ENCODE assay signal across 27 mouse cellular contexts in the genomic region with DNA sequence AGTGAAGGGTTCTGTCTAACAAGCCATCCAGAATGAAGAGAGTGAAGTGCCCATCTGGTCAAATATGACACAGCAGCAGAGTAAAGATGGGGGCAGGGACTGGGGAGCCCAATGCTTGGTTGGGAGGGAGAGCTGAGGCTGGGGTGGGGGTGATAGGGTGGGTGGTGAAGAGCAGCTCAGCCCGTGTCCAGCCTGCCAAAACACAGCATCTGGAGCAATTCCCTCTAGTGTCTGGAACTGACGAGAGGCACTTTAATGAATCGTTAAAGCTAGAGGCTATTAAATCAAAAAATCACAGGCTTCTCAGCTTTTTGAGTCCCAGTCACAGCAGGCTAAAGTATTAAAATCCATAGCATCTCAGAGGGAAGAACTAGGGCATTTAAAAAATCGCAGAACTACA. TPM values are rescaled to one million over a fixed set of nuclear protein-coding genes. Genes with fewer than 3 reads are reported as not detected.
DNase-seq lines count a peak whose midpoint lies in the region; ATAC-seq and TF ChIP-seq lines count a peak whose summit lies in the region.
"Had no signal": no experiment of that assay in that cellular context is flagged by ENCODE, and none has a peak within 500 bp of the region (broad histone marks: within the 10 kb centered on the region; RNA-seq: fewer than 3 reads in every experiment).

No protein-coding gene starts in this region.

- no peak overlapping the region for H3K4me2 ChIP-seq in forebrain, postnatal 0 days (ENCODE audit: low read depth)
- no peak overlapping the region for H3K4me2 ChIP-seq in forebrain, embryonic 13.5 days
- H3K4me2 ChIP-seq in midbrain, embryonic 13.5 days (replicated peaks) = no peak overlapping the region
- no peak overlapping the region for H3K4me2 ChIP-seq in neural tube, embryonic 13.5 days
- H3K4me2 ChIP-seq in liver, embryonic 11.5 days = no peak overlapping the region
- H3K4me2 ChIP-seq: embryonic facial prominence, embryonic 12.5 days; embryonic facial prominence, embryonic 15.5 days; forebrain, embryonic 15.5 days; heart, embryonic 12.5 days; heart, embryonic 15.5 days; hindbrain, embryonic 14.5 days had no signal

- no peak overlapping the region for H3K9ac ChIP-seq in forebrain, postnatal 0 days
- H3K9ac ChIP-seq in forebrain, embryonic 13.5 days = no peak overlapping the region
- H3K9ac ChIP-seq in midbrain, embryonic 13.5 days (replicated peaks) = no peak overlapping the region
- no peak overlapping the region for H3K9ac ChIP-seq in neural tube, embryonic 13.5 days
- no peak overlapping the region for H3K9ac ChIP-seq in liver, embryonic 11.5 days (ENCODE audit: low read depth, low read length)
- H3K9ac ChIP-seq: embryonic facial prominence, embryonic 12.5 days; embryonic facial prominence, embryonic 15.5 days; forebrain, embryonic 15.5 days; heart, embryonic 12.5 days; heart, embryonic 15.5 days; hindbrain, embryonic 14.5 days had no signal

- H3K4me1 ChIP-seq in forebrain, postnatal 0 days (ENCODE audit: insufficient read depth) = no peaks in the 10 kb centered on the region
- H3K4me1 ChIP-seq in forebrain, embryonic 13.5 days = peaks cover 8% of the 10 kb centered on the region; the same call in 1 of the 2 replicates
- peaks cover 20% of the 10 kb centered on the region for H3K4me1 ChIP-seq in midbrain, embryonic 13.5 days (replicated peaks)
- peaks cover 5% of the 10 kb centered on the region; the same call in 1 of the 2 replicates for H3K4me1 ChIP-seq in midbrain, embryonic 10.5 days
- peaks cover 28% of the 10 kb centered on the region for H3K4me1 ChIP-seq in neural tube, embryonic 13.5 days (replicated peaks)
- no peaks in the 10 kb centered on the region for H3K4me1 ChIP-seq in liver, embryonic 11.5 days (replicated peaks; ENCODE audit: control insufficient read depth, insufficient read depth, low read length)
- H3K4me1 ChIP-seq: embryonic facial prominence, embryonic 12.5 days; embryonic facial prominence, embryonic 15.5 days; heart, embryonic 12.5 days; heart, embryonic 15.5 days had no signal

- no peak for TF ChIP-seq CTCF in forebrain, postnatal 0 days (IDR thresholded peaks at IDR 0.05; ENCODE audit: low read depth)

- ATAC-seq in forebrain, postnatal 0 days = peak; percentile 34; the same call in 1 of the 2 replicates
- ATAC-seq in forebrain, embryonic 13.5 days = no peak
- ATAC-seq in midbrain, embryonic 13.5 days = no peak
- 0 out of 2 replicates have a peak, but pooled peaks have one; percentile 57 for ATAC-seq in neural tube, embryonic 13.5 days (ENCODE audit: low read depth)
- no peak for ATAC-seq in liver, embryonic 11.5 days (replicated peaks; ENCODE audit: low FRiP score)
- ATAC-seq: forebrain, embryonic 15.5 days; Patski had no signal

- no peak for DNase-seq in forebrain, postnatal 0 days
- DNase-seq in midbrain, embryonic 10.5 days (ENCODE audit: low spot score) = no peak
- no peak for DNase-seq in neural tube, embryonic 10.5 days (ENCODE audit: extremely low spot score, low spot score)
- DNase-seq in MN1 (ENCODE audit: low spot score) = peak; percentile 71
- DNase-seq in liver, embryonic 11.5 days (ENCODE audit: low spot score) = no peak
- DNase-seq: adrenal gland, postnatal 10 days; adrenal gland, postnatal 36 days; cerebellum, adult 11 months; cerebellum, adult 2 months; cerebellum, adult 9-11 months; cerebellum, postnatal 25 days; gastrocnemius, postnatal 25 days; heart, adult 18-20 months; heart, postnatal 10 days; heart, postnatal 36 days had no signal

- no peaks in the 10 kb centered on the region for H3K36me3 ChIP-seq in forebrain, postnatal 0 days (ENCODE audit: insufficient read depth)
- H3K36me3 ChIP-seq in forebrain, embryonic 13.5 days (ENCODE audit: poor library complexity, severe bottlenecking) = no peaks in the 10 kb centered on the region
- H3K36me3 ChIP-seq in midbrain, embryonic 13.5 days = no peaks in the 10 kb centered on the region
- H3K36me3 ChIP-seq in midbrain, embryonic 10.5 days = no peaks in the 10 kb centered on the region
- H3K36me3 ChIP-seq in neural tube, embryonic 13.5 days = no peaks in the 10 kb centered on the region
- no peaks in the 10 kb centered on the region for H3K36me3 ChIP-seq in liver, embryonic 11.5 days (ENCODE audit: control insufficient read depth, insufficient read depth, low read length)
- H3K36me3 ChIP-seq: embryonic facial prominence, embryonic 12.5 days; embryonic facial prominence, embryonic 15.5 days; forebrain, embryonic 15.5 days; heart, embryonic 12.5 days; heart, embryonic 15.5 days; hindbrain, embryonic 10.5 days had no signal

- H3K4me3 ChIP-seq in forebrain, postnatal 0 days (ENCODE audit: low read depth, low read length) = no peak overlapping the region
- H3K4me3 ChIP-seq in forebrain, embryonic 13.5 days = no peak overlapping the region
- H3K4me3 ChIP-seq in midbrain, embryonic 13.5 days (replicated peaks) = no peak overlapping the region
- no peak overlapping the region for H3K4me3 ChIP-seq in midbrain, embryonic 10.5 days
- no peak overlapping the region for H3K4me3 ChIP-seq in neural tube, embryonic 13.5 days
- no peak overlapping the region for H3K4me3 ChIP-seq in liver, embryonic 11.5 days (ENCODE audit: low read depth, low read length)
- H3K4me3 ChIP-seq: embryonic facial prominence, embryonic 12.5 days; embryonic facial prominence, embryonic 15.5 days; forebrain, embryonic 15.5 days; heart, embryonic 12.5 days; heart, embryonic 15.5 days; hindbrain, embryonic 10.5 days had no signal

- H3K27ac ChIP-seq in forebrain, postnatal 0 days (ENCODE audit: low read depth, low read length) = no peak overlapping the region
- no peak overlapping the region for H3K27ac ChIP-seq in forebrain, embryonic 13.5 days
- H3K27ac ChIP-seq in midbrain, embryonic 13.5 days = 0 out of 2 replicates have a peak overlapping the region, but pooled peaks have one; percentile 19
- no peak overlapping the region for H3K27ac ChIP-seq in midbrain, embryonic 10.5 days (replicated peaks)
- no peak overlapping the region for H3K27ac ChIP-seq in neural tube, embryonic 13.5 days (replicated peaks)
- H3K27ac ChIP-seq in liver, embryonic 11.5 days (ENCODE audit: low read depth, low read length) = no peak overlapping the region
- H3K27ac ChIP-seq: embryonic facial prominence, embryonic 12.5 days; embryonic facial prominence, embryonic 15.5 days; forebrain, embryonic 15.5 days; heart, embryonic 15.5 days; hindbrain, embryonic 10.5 days; hindbrain, embryonic 14.5 days had no signal

- no peaks in the 10 kb centered on the region for H3K9me3 ChIP-seq in forebrain, postnatal 0 days (ENCODE audit: low read length)
- H3K9me3 ChIP-seq in forebrain, embryonic 13.5 days (replicated peaks) = no peaks in the 10 kb centered on the region
- H3K9me3 ChIP-seq in midbrain, embryonic 13.5 days = no peaks in the 10 kb centered on the region
- no peaks in the 10 kb centered on the region for H3K9me3 ChIP-seq in midbrain, embryonic 10.5 days (replicated peaks)
- no peaks in the 10 kb centered on the region for H3K9me3 ChIP-seq in neural tube, embryonic 13.5 days
- H3K9me3 ChIP-seq in liver, embryonic 11.5 days (ENCODE audit: control insufficient read depth, low read length) = no peaks in the 10 kb centered on the region
- H3K9me3 ChIP-seq: embryonic facial prominence, embryonic 12.5 days; embryonic facial prominence, embryonic 15.5 days; forebrain, embryonic 15.5 days; heart, embryonic 12.5 days; heart, embryonic 15.5 days; hindbrain, embryonic 10.5 days had no signal

- 21% methylated on average over 4 of the region's 4 CpGs for WGBS in forebrain, postnatal 0 days
- 34% methylated on average over 4 of the region's 4 CpGs for WGBS in forebrain, embryonic 13.5 days
- WGBS in midbrain, embryonic 13.5 days = 44% methylated on average over 4 of the region's 4 CpGs
- whole genome bisulfite sequencing in midbrain, embryonic 10.5 days = 75% methylated on average over 4 of the region's 4 CpGs
- 35% methylated on average over 4 of the region's 4 CpGs for WGBS in neural tube, embryonic 13.5 days
- 66% methylated on average over 4 of the region's 4 CpGs for WGBS in liver, embryonic 11.5 days

- no peaks in the 10 kb centered on the region for H3K27me3 ChIP-seq in forebrain, postnatal 0 days (ENCODE audit: insufficient read depth, low read length)
- H3K27me3 ChIP-seq in forebrain, embryonic 13.5 days = 0 out of 2 replicates have a peak, but pooled peaks cover 4% of the 10 kb centered on the region
- 0 out of 2 replicates have a peak, but pooled peaks cover 2% of the 10 kb centered on the region for H3K27me3 ChIP-seq in midbrain, embryonic 13.5 days
- H3K27me3 ChIP-seq in midbrain, embryonic 10.5 days (ENCODE audit: low read depth, poor library complexity, severe bottlenecking) = no peaks in the 10 kb centered on the region
- no peaks in the 10 kb centered on the region for H3K27me3 ChIP-seq in neural tube, embryonic 13.5 days
- 0 out of 2 replicates have a peak, but pooled peaks cover 4% of the 10 kb centered on the region for H3K27me3 ChIP-seq in liver, embryonic 11.5 days (replicated peaks; ENCODE audit: control insufficient read depth, insufficient read depth, low read length)
- H3K27me3 ChIP-seq: embryonic facial prominence, embryonic 12.5 days; embryonic facial prominence, embryonic 15.5 days; forebrain, embryonic 15.5 days had no signal

RNA-seq across cellular contexts. Expression of gene Tpbgl, which starts 22.7 kb away (rescaled TPM):
- 0.86 and 1.5 TPM in 2 replicates for total RNA-seq in forebrain, postnatal 0 days (2014; rRNA removed)
- polyA plus RNA-seq in forebrain, postnatal 0 days (2015; fragmentation: Nextera tagmentation; extraction: Ambion mirVana) = 1.8 and 2.1 TPM in 2 replicates
- polyA plus RNA-seq in forebrain, embryonic 13.5 days (2015; fragmentation: Nextera tagmentation; extraction: Ambion mirVana) = 0.22 and 0.29 TPM in 2 replicates
- polyA plus RNA-seq in midbrain, embryonic 13.5 days (2015; fragmentation: Nextera tagmentation; extraction: Ambion mirVana) = 0.64 and 1.0 TPM in 2 replicates
- polyA plus RNA-seq in midbrain, embryonic 10.5 days (2016; fragmentation: Nextera tagmentation; extraction: Ambion mirVana) = 0.32 and 0.79 TPM in 2 replicates
- 2.2 and 3.8 TPM in 2 replicates for polyA plus RNA-seq in neural tube, embryonic 13.5 days (2015; fragmentation: Nextera tagmentation; extraction: Ambion mirVana)
- polyA plus RNA-seq in liver, embryonic 11.5 days (2014; fragmentation: Nextera tagmentation; extraction: Ambion mirVana) = 0.53 and 0.78 TPM in 2 replicates
- total RNA-seq: common myeloid progenitor, adult 5-6 weeks had no signal

Comparison
In these comparisons a context has a peak if more than half of its experiments do, and no peak if none do; other contexts are left out.
1. ATAC-seq: peak in forebrain, postnatal 0 days (single experiment) and neural tube, embryonic 13.5 days (single experiment); none in forebrain, embryonic 13.5 days (single experiment), midbrain, embryonic 13.5 days (single experiment) and liver, embryonic 11.5 days (single experiment).